Mouse (Mus musculus) stomach, embryonic 14.5 days (tissue): ENCODE results near the gene Odf4. TPM values are rescaled to one million over a fixed set of nuclear protein-coding genes. Genes with fewer than 3 reads are reported as not detected.

ENCODE experiments used
- ATAC-seq: fragments of 200-750 bp; cut with Nextera tagmentation; 2 replicates; pipeline ENCODE4 v1.8.0; 2017; ENCODE audit warnings: low read depth, moderate TSS enrichment; ENCODE audit not compliant: insufficient number of reproducible peaks, insufficient read depth, low FRiP score
- H3K27ac ChIP-seq: fragments of 300-500 bp; sonication (generic); 2 replicates; pipeline ENCODE4 v1.5.1; 2014; ENCODE audit warnings: mild to moderate bottlenecking, low read length, moderate library complexity, mixed read lengths
- H3K27me3 ChIP-seq: fragments of 300-500 bp; sonication (generic); 2 replicates; pipeline ENCODE4 v1.6.1; 2014; ENCODE audit warnings: low read length, control low read depth, mixed read lengths; ENCODE audit not compliant: control insufficient read depth, insufficient read depth
- H3K36me3 ChIP-seq: fragments of 300-500 bp; sonication (generic); 2 replicates; pipeline ENCODE4 v1.6.1; 2014; ENCODE audit warnings: mild to moderate bottlenecking, control low read depth, low read length, moderate library complexity, mixed read lengths; ENCODE audit not compliant: control insufficient read depth, insufficient read depth
- H3K4me1 ChIP-seq: fragments of 300-500 bp; sonication (generic); 2 replicates; pipeline ENCODE4 v1.6.1; 2014; ENCODE audit warnings: low read length, control low read depth, mixed read lengths; ENCODE audit not compliant: control insufficient read depth, insufficient read depth
- H3K4me2 ChIP-seq: fragments of 300-500 bp; sonication (generic); replicated peaks from 2 replicates; pipeline ENCODE4 v1.6.1; 2014; ENCODE audit warnings: low read depth, low read length, control low read depth
- H3K4me3 ChIP-seq: fragments of 300-500 bp; sonication (generic); 2 replicates; pipeline ENCODE4 v1.5.1; 2014; ENCODE audit warnings: low read depth, low read length, control low read depth
- H3K9ac ChIP-seq: fragments of 300-500 bp; sonication (generic); replicated peaks from 2 replicates; pipeline ENCODE4 v1.6.1; 2014; ENCODE audit warnings: low read depth, mild to moderate bottlenecking, control low read depth, low read length, moderate library complexity, mixed read lengths
- H3K9me3 ChIP-seq: fragments of 300-500 bp; sonication (generic); 2 replicates; pipeline ENCODE4 v1.6.1; 2016; ENCODE audit warnings: low read depth, low read length, control low read depth; ENCODE audit not compliant: control insufficient read depth
- WGBS: fragments of 180-500 bp; shearing (Covaris S2); extraction: QIAGEN DNeasy Blood & Tissue Kit; methylation state at CpG from one replicate; pipeline ENCODE4 v1.1.7; 2014; 5-methylcytosine and 5-hydroxymethylcytosine counted together
- polyA plus RNA-seq: library from polyadenylated mRNA; unstranded; fragments of >200 nt; fragmentation: Nextera tagmentation; extraction: Ambion mirVana; gene quantifications from 2 replicates; pipeline ENCODE4 v1.2.1, GENCODE M21; 2014

The Odf4 gene
- polyA plus RNA-seq, 1 experiment from 2014 or later = 0.55 TPM

GRCm38 (mm10) chr11:68897838-68898237 is 29.0 kb downstream of the Odf4 start:
- no peak overlapping the region for H3K4me3 ChIP-seq
- H3K4me1 ChIP-seq = no peaks in the 10 kb centered on the region
- H3K36me3 ChIP-seq = peaks cover 3% of the 10 kb centered on the region
- H3K4me2 ChIP-seq = no peak overlapping the region
- H3K27ac ChIP-seq = no peak overlapping the region
- H3K9ac ChIP-seq = no peak overlapping the region
- ATAC-seq = no peak
- WGBS = 65% methylated on average over 6 of the region's 6 CpGs
- no peaks in the 10 kb centered on the region for H3K27me3 ChIP-seq
- no peaks in the 10 kb centered on the region for H3K9me3 ChIP-seq

GRCm38 (mm10) chr11:68897120-68897519 is 29.8 kb downstream of the Odf4 start:
- H3K4me1 ChIP-seq = no peaks in the 10 kb centered on the region
- H3K4me2 ChIP-seq = no peak overlapping the region
- ATAC-seq = no peak
- no peaks in the 10 kb centered on the region for H3K36me3 ChIP-seq
- no peak overlapping the region for H3K4me3 ChIP-seq
- 48% methylated on average over 4 of the region's 4 CpGs for WGBS
- H3K9ac ChIP-seq = no peak overlapping the region
- no peaks in the 10 kb centered on the region for H3K9me3 ChIP-seq
- no peaks in the 10 kb centered on the region for H3K27me3 ChIP-seq
- no peak overlapping the region for H3K27ac ChIP-seq

- Histone ChIP-seq H3K27ac (no peak overlapping the region), H3K9me3 (no peaks in the 10 kb centered on the region), H3K36me3 (no peaks in the 10 kb centered on the region), H3K9ac (no peak overlapping the region), H3K4me3 (no peak overlapping the region), H3K4me2 (no peak overlapping the region), H3K27me3 (no peaks in the 10 kb centered on the region), H3K4me1 (no peaks in the 10 kb centered on the region)
- WGBS = 90% methylated on average over 5 of the region's 5 CpGs
- no peak for ATAC-seq
Observed at GRCm38 (mm10) chr11:68896247-68896646, 30.6 kb downstream of the Odf4 start.

- no peak overlapping the region for H3K4me2 ChIP-seq
- no peaks in the 10 kb centered on the region for H3K36me3 ChIP-seq
- WGBS = 68% methylated on average over 12 of the region's 12 CpGs
- no peak for ATAC-seq
- no peak overlapping the region for H3K9ac ChIP-seq
- no peaks in the 10 kb centered on the region for H3K27me3 ChIP-seq
- no peak overlapping the region for H3K27ac ChIP-seq
- H3K4me3 ChIP-seq = no peak overlapping the region
- H3K9me3 ChIP-seq = no peaks in the 10 kb centered on the region
- no peaks in the 10 kb centered on the region for H3K4me1 ChIP-seq
Observed at GRCm38 (mm10) chr11:68893911-68894464, 32.9 kb downstream of the Odf4 start.

- no peak for ATAC-seq
- no peaks in the 10 kb centered on the region for H3K9me3 ChIP-seq
- no peaks in the 10 kb centered on the region for H3K4me1 ChIP-seq
- no peaks in the 10 kb centered on the region for H3K36me3 ChIP-seq
- no peak overlapping the region for H3K4me2 ChIP-seq
- 57% methylated on average over 15 of the region's 15 CpGs for WGBS
- H3K9ac ChIP-seq = no peak overlapping the region
- H3K27me3 ChIP-seq = no peaks in the 10 kb centered on the region
- no peak overlapping the region for H3K4me3 ChIP-seq
- H3K27ac ChIP-seq = no peak overlapping the region
Observed at GRCm38 (mm10) chr11:68892233-68892832, 34.5 kb downstream of the Odf4 start.

GRCm38 (mm10) chr11:68891823-68892222 is 35.1 kb downstream of the Odf4 start:
- Histone ChIP-seq H3K4me2 (no peak overlapping the region), H3K4me1 (no peaks in the 10 kb centered on the region), H3K36me3 (no peaks in the 10 kb centered on the region), H3K9ac (no peak overlapping the region), H3K4me3 (no peak overlapping the region), H3K9me3 (no peaks in the 10 kb centered on the region), H3K27ac (no peak overlapping the region), H3K27me3 (no peaks in the 10 kb centered on the region)
- no peak for ATAC-seq
- 66% methylated on average over 5 of the region's 5 CpGs for WGBS

- Histone ChIP-seq H3K4me3 (no peak overlapping the region), H3K9ac (no peak overlapping the region), H3K27me3 (no peaks in the 10 kb centered on the region), H3K4me1 (no peaks in the 10 kb centered on the region), H3K4me2 (no peak overlapping the region), H3K27ac (no peak overlapping the region), H3K36me3 (no peaks in the 10 kb centered on the region), H3K9me3 (no peaks in the 10 kb centered on the region)
- no peak for ATAC-seq
- 30% methylated on average over 2 of the region's 2 CpGs for WGBS
Observed at GRCm38 (mm10) chr11:68890625-68891024, 36.3 kb downstream of the Odf4 start.

GRCm38 (mm10) chr11:68888653-68889052 is 38.2 kb downstream of the Odf4 start:
- no peaks in the 10 kb centered on the region for H3K27me3 ChIP-seq
- no peak overlapping the region for H3K4me3 ChIP-seq
- no peaks in the 10 kb centered on the region for H3K36me3 ChIP-seq
- H3K27ac ChIP-seq = no peak overlapping the region
- no peaks in the 10 kb centered on the region for H3K9me3 ChIP-seq
- H3K4me2 ChIP-seq = no peak overlapping the region
- no peak for ATAC-seq
- no peaks in the 10 kb centered on the region for H3K4me1 ChIP-seq
- WGBS = 69% methylated on average over 2 of the region's 2 CpGs
- H3K9ac ChIP-seq = no peak overlapping the region

GRCm38 (mm10) chr11:68888253-68888652 is 38.6 kb downstream of the Odf4 start, which contains the start of gene Rnf222:
TSS of gene Rnf222 (plus strand) at chr11:68888553.
- 33% methylated on average over 6 of the region's 6 CpGs for WGBS

More at GRCm38 (mm10) chr11:68888253-68888652, 38.6 kb downstream of the Odf4 start, which contains the start of gene Rnf222:
- H3K27me3 ChIP-seq = no peaks in the 10 kb centered on the region
- H3K4me1 ChIP-seq = no peaks in the 10 kb centered on the region
- H3K9me3 ChIP-seq = no peaks in the 10 kb centered on the region
- H3K36me3 ChIP-seq = no peaks in the 10 kb centered on the region
- no peak within 1 kb of the TSS for H3K9ac ChIP-seq
- no peak within 1 kb of the TSS for H3K4me2 ChIP-seq
- no peak for ATAC-seq
- H3K4me3 ChIP-seq = no peak within 1 kb of the TSS
- no peak within 1 kb of the TSS for H3K27ac ChIP-seq
